Mouse (Mus musculus) brain, embryonic 14.5 days (tissue): ENCODE results near the gene Tsc2. TPM values are rescaled to one million over a fixed set of nuclear protein-coding genes. Genes with fewer than 3 reads are reported as not detected.

Source experiments
- DNase-seq: peaks from one replicate; pipeline ENCODE4 v3.0.0-alpha.2; 2011; ENCODE audit warnings: low read depth
- CTCF ChIP-seq: fragments of 200-500 bp; IDR thresholded peaks from 2 replicates; pipeline ENCODE4 v1.5.1; 2012; ENCODE audit warnings: inconsistent platforms, mild to moderate bottlenecking, moderate library complexity, borderline replicate concordance; ENCODE audit not compliant: insufficient read depth, insufficient read length; ENCODE audit errors: extremely low read depth
- POLR2A ChIP-seq: fragments of 200-500 bp; IDR thresholded peaks from 2 replicates; pipeline ENCODE4 v1.6.1; 2012; ENCODE audit warnings: mild to moderate bottlenecking, inconsistent platforms, borderline replicate concordance; ENCODE audit not compliant: poor library complexity, insufficient read depth, insufficient read length, severe bottlenecking; ENCODE audit errors: extremely low read depth
- polyA plus RNA-seq: library from polyadenylated mRNA; depleted of rRNA; stranded (reverse); fragments of >200 nt; gene quantifications from 2 replicates; pipeline ENCODE4 v1.2.3, GENCODE M21; 2012; rRNA removed

Tsc2 gene
- polyA plus RNA-seq, 1 experiment = 190 TPM

- TF ChIP-seq POLR2A = no peak
- TF ChIP-seq CTCF = no peak
- DNase-seq = peak; percentile 83
Measured at GRCm38 (mm10) chr17:24558600-24559099, 73.8 kb downstream of the Tsc2 start.

GRCm38 (mm10) chr17:24557091-24557490, 75.3 kb downstream of the Tsc2 start:
- no peak for DNase-seq
- TF ChIP-seq CTCF (no peak), POLR2A (no peak)

GRCm38 (mm10) chr17:24551050-24551444, 81.4 kb downstream of the Tsc2 start:
- DNase-seq = no peak
- TF ChIP-seq CTCF = no peak
- no peak for TF ChIP-seq POLR2A

GRCm38 (mm10) chr17:24550416-24551049, 81.9 kb downstream of the Tsc2 start:
- DNase-seq = peak; percentile 88
- TF ChIP-seq POLR2A (no peak), CTCF (no peak)

GRCm38 (mm10) chr17:24549618-24550415, 82.6 kb downstream of the Tsc2 start, which contains the start of gene Pkd1:
Gene Pkd1, plus strand, starts transcription at chr17:24549834.
- peak; percentile 99 for DNase-seq
- no peak for TF ChIP-seq CTCF
- peak; percentile 100 for TF ChIP-seq POLR2A

GRCm38 (mm10) chr17:24548921-24549617, 83.4 kb downstream of the Tsc2 start:
- peak; percentile 56 for DNase-seq
- TF ChIP-seq CTCF (no peak), POLR2A (no peak)

- no peak for TF ChIP-seq POLR2A
- no peak for TF ChIP-seq CTCF
- no peak for DNase-seq
Measured at GRCm38 (mm10) chr17:24548435-24548834, 84.0 kb downstream of the Tsc2 start.

GRCm38 (mm10) chr17:24546234-24546633, 86.2 kb downstream of the Tsc2 start:
- no peak for DNase-seq
- TF ChIP-seq POLR2A (no peak), CTCF (no peak)

Other genes with a start within 250 kb of the Tsc2 start
- gene Rnps1, start 218.1 kb downstream of the Tsc2 start, polyA plus RNA-seq = 395 and 451 TPM in 2 replicates
- gene Eci1, start 206.0 kb downstream of the Tsc2 start, polyA plus RNA-seq = 28.7 and 29.6 TPM in 2 replicates
- 27.1 and 34.3 TPM in 2 replicates for gene Dnase1l2, start 189.5 kb downstream of the Tsc2 start, polyA plus RNA-seq
- gene E4f1, start 162.3 kb downstream of the Tsc2 start, polyA plus RNA-seq = 89.5 and 99.5 TPM in 2 replicates
- 49.6 and 52.2 TPM in 2 replicates for gene Pgp, start 162.2 kb downstream of the Tsc2 start, polyA plus RNA-seq
- gene Bricd5, start 158.7 kb downstream of the Tsc2 start, polyA plus RNA-seq = 0.48 and 0.77 TPM in 2 replicates
- gene Mlst8, start 153.6 kb downstream of the Tsc2 start, polyA plus RNA-seq = 47.1 and 53.7 TPM in 2 replicates
- 91.5 and 142 TPM in 2 replicates for gene Caskin1, start 144.0 kb downstream of the Tsc2 start, polyA plus RNA-seq
- gene Traf7, start 104.7 kb downstream of the Tsc2 start, polyA plus RNA-seq = 310 and 422 TPM in 2 replicates
- gene Rab26, start 98.4 kb downstream of the Tsc2 start, polyA plus RNA-seq = 3.2 and 5.6 TPM in 2 replicates
- gene Pkd1, start 82.8 kb downstream of the Tsc2 start, polyA plus RNA-seq = 65.9 and 74.2 TPM in 2 replicates
- gene Nthl1, start 50 bp upstream of the Tsc2 start, polyA plus RNA-seq = 10.4 and 15.3 TPM in 2 replicates
- gene Slc9a3r2, start 17.7 kb upstream of the Tsc2 start, polyA plus RNA-seq = 30.7 and 34.3 TPM in 2 replicates
- 0.23 TPM in 1 of 2 replicates, not detected in the other for gene Npw, start 25.8 kb upstream of the Tsc2 start, polyA plus RNA-seq
- 76.3 and 102 TPM in 2 replicates for gene Zfp598, start 37.1 kb upstream of the Tsc2 start, polyA plus RNA-seq
- gene Syngr3, start 57.3 kb upstream of the Tsc2 start, polyA plus RNA-seq = 82.5 and 94.2 TPM in 2 replicates
- 28.8 and 29.2 TPM in 2 replicates for gene Gfer, start 63.5 kb upstream of the Tsc2 start, polyA plus RNA-seq
- gene Noxo1, start 63.6 kb upstream of the Tsc2 start, polyA plus RNA-seq = 7.6 and 10.7 TPM in 2 replicates
- 75.0 and 95.7 TPM in 2 replicates for gene Tbl3, start 75.0 kb upstream of the Tsc2 start, polyA plus RNA-seq
- 0.54 and 0.64 TPM in 2 replicates for gene Rnf151, start 85.4 kb upstream of the Tsc2 start, polyA plus RNA-seq
- 1,770 and 1,849 TPM in 2 replicates for gene Rps2, start 85.5 kb upstream of the Tsc2 start, polyA plus RNA-seq
- 245 and 253 TPM in 2 replicates for gene Ndufb10, start 91.8 kb upstream of the Tsc2 start, polyA plus RNA-seq
- 0.05 and 0.08 TPM in 2 replicates for gene Rpl3l, start 95.2 kb upstream of the Tsc2 start, polyA plus RNA-seq
- gene Msrb1, start 104.0 kb upstream of the Tsc2 start, polyA plus RNA-seq = 28.0 and 31.5 TPM in 2 replicates
- 0.69 and 0.88 TPM in 2 replicates for gene Hs3st6, start 120.4 kb upstream of the Tsc2 start, polyA plus RNA-seq
- gene Meiob, start 171.7 kb upstream of the Tsc2 start, polyA plus RNA-seq = not detected in 2 replicates
- 39.7 and 46.3 TPM in 2 replicates for gene Hagh, start 207.5 kb upstream of the Tsc2 start, polyA plus RNA-seq
- 13.9 and 14.8 TPM in 2 replicates for gene Fahd1, start 217.7 kb upstream of the Tsc2 start, polyA plus RNA-seq
- gene Igfals, start 233.4 kb upstream of the Tsc2 start, polyA plus RNA-seq = 0.14 TPM in 1 of 2 replicates, not detected in the other